Mouse (Mus musculus): ENCODE results near the gene Cfap97d1.

The Cfap97d1 gene

GRCm38 (mm10) chr11:102008954-102009637 is 25.0 kb downstream of the Cfap97d1 start:
- no peak for DNase-seq (ENCODE audit: low read depth, low spot score)

GRCm38 (mm10) chr11:102010140-102010539 is 26.1 kb downstream of the Cfap97d1 start:
- no peak for DNase-seq (ENCODE audit: low read depth, low spot score)

- no peak for DNase-seq (ENCODE audit: low read depth, low spot score)
Measured at GRCm38 (mm10) chr11:102011510-102011909, 27.4 kb downstream of the Cfap97d1 start.

- DNase-seq (ENCODE audit: low read depth, low spot score): no peak
Measured at GRCm38 (mm10) chr11:102013201-102013600, 29.1 kb downstream of the Cfap97d1 start.

GRCm38 (mm10) chr11:102015472-102015871 is 31.4 kb downstream of the Cfap97d1 start:
- no peak for DNase-seq (ENCODE audit: low read depth, low spot score)

- DNase-seq (ENCODE audit: low read depth, low spot score): no peak
Measured at GRCm38 (mm10) chr11:102016136-102016535, 32.1 kb downstream of the Cfap97d1 start.

- no peak for DNase-seq (ENCODE audit: low read depth, low spot score)
Measured at GRCm38 (mm10) chr11:102019736-102020135, 35.7 kb downstream of the Cfap97d1 start.

- no peak for DNase-seq (ENCODE audit: low read depth, low spot score)
Measured at GRCm38 (mm10) chr11:102021196-102021595, 37.1 kb downstream of the Cfap97d1 start.

GRCm38 (mm10) chr11:102023406-102023805 is 39.3 kb downstream of the Cfap97d1 start:
- DNase-seq (ENCODE audit: low read depth, low spot score): no peak

- DNase-seq (ENCODE audit: low read depth, low spot score): no peak
Measured at GRCm38 (mm10) chr11:102024084-102024758, 40.1 kb downstream of the Cfap97d1 start.

GRCm38 (mm10) chr11:102024875-102025274 is 40.8 kb downstream of the Cfap97d1 start:
- DNase-seq (ENCODE audit: low read depth, low spot score): no peak

- no peak for DNase-seq (ENCODE audit: low read depth, low spot score)
Measured at GRCm38 (mm10) chr11:102025354-102025753, 41.3 kb downstream of the Cfap97d1 start.

GRCm38 (mm10) chr11:102025991-102026660 is 42.0 kb downstream of the Cfap97d1 start:
- DNase-seq (ENCODE audit: low read depth, low spot score): no peak

GRCm38 (mm10) chr11:102026694-102027360 is 42.7 kb downstream of the Cfap97d1 start:
- DNase-seq (ENCODE audit: low read depth, low spot score): no peak

GRCm38 (mm10) chr11:102027361-102028017 is 43.4 kb downstream of the Cfap97d1 start:
- DNase-seq (ENCODE audit: low read depth, low spot score): no peak

GRCm38 (mm10) chr11:102028087-102028816 is 44.2 kb downstream of the Cfap97d1 start, which contains the start of gene Mpp3:
Mpp3 (minus strand) TSS chr11:102028461.
- DNase-seq (ENCODE audit: low read depth, low spot score): no peak

GRCm38 (mm10) chr11:102029304-102029703 is 45.2 kb downstream of the Cfap97d1 start:
- DNase-seq (ENCODE audit: low read depth, low spot score): no peak

- no peak for DNase-seq (ENCODE audit: low read depth, low spot score)
Measured at GRCm38 (mm10) chr11:102029966-102030365, 45.9 kb downstream of the Cfap97d1 start.

- no peak for DNase-seq (ENCODE audit: low read depth, low spot score)
Measured at GRCm38 (mm10) chr11:102031149-102031548, 47.1 kb downstream of the Cfap97d1 start.

GRCm38 (mm10) chr11:102033055-102033591 is 49.0 kb downstream of the Cfap97d1 start:
- no peak for DNase-seq (ENCODE audit: low read depth, low spot score)

Measured in CD4-positive helper T cell, adult 2 months (primary cell).